Mouse (Mus musculus): ENCODE results near the gene Gatad2a. TPM values are rescaled to one million over a fixed set of nuclear protein-coding genes. Genes with fewer than 3 reads are reported as not detected.
A peak's percentile ranks its signal among the peaks of the same experiment; 100 is the strongest.
"Not testable (repeated sequence)": the region's sequence is repeated elsewhere in the genome, so short reads cannot be mapped to it uniquely, and the experiment has no call there.

Gene Gatad2a
- polyA plus RNA-seq, 1 experiment, result 36.5 TPM

GRCm38 (mm10) chr8:69996589-69997285 lies 553 bp upstream of the Gatad2a start:
- Histone ChIP-seq H3K4me1 (ENCODE audit: control insufficient read depth, insufficient read depth, low read length) (peaks cover 23% of the 10 kb centered on the region), H3K27ac (ENCODE audit: insufficient read depth, low read depth, low read length) (peak overlapping the region; percentile 90)
- no peak for TF ChIP-seq CTCF (IDR thresholded peaks at IDR 0.05; ENCODE audit: low read depth, low read length)
- no peak for TF ChIP-seq POLR2A (IDR thresholded peaks at IDR 0.05; ENCODE audit: borderline replicate concordance, low read depth, low read length)

GRCm38 (mm10) chr8:69995422-69995775 lies 785 bp downstream of the Gatad2a start:
- TF ChIP-seq POLR2A (IDR thresholded peaks at IDR 0.05; ENCODE audit: borderline replicate concordance, low read depth, low read length) (no peak), CTCF (IDR thresholded peaks at IDR 0.05; ENCODE audit: low read depth, low read length) (no peak)
- Histone ChIP-seq H3K4me3 (ENCODE audit: insufficient read depth, low read length) (peak overlapping the region; percentile 93), H3K27ac (ENCODE audit: insufficient read depth, low read depth, low read length) (peak overlapping the region; percentile 86), H3K4me1 (ENCODE audit: control insufficient read depth, insufficient read depth, low read length) (peaks cover 22% of the 10 kb centered on the region)

More at GRCm38 (mm10) chr8:69996589-69997285, 553 bp upstream of the Gatad2a start:
- peak overlapping the region; percentile 74 for H3K4me3 ChIP-seq (ENCODE audit: insufficient read depth, low read length)

GRCm38 (mm10) chr8:69988936-69989335 lies 7.2 kb downstream of the Gatad2a start:
- H3K27ac ChIP-seq (ENCODE audit: insufficient read depth, low read depth, low read length); H3K4me3 ChIP-seq (ENCODE audit: insufficient read depth, low read length): not testable (repeated sequence)
- peaks cover 28% of the 10 kb centered on the region for H3K4me1 ChIP-seq (ENCODE audit: control insufficient read depth, insufficient read depth, low read length)

GRCm38 (mm10) chr8:69987744-69988143 lies 8.4 kb downstream of the Gatad2a start:
- Histone ChIP-seq H3K4me1 (ENCODE audit: control insufficient read depth, insufficient read depth, low read length) (peaks cover 23% of the 10 kb centered on the region), H3K27ac (ENCODE audit: insufficient read depth, low read depth, low read length) (no peak overlapping the region), H3K4me3 (ENCODE audit: insufficient read depth, low read length) (no peak overlapping the region)
- TF ChIP-seq CTCF (IDR thresholded peaks at IDR 0.05; ENCODE audit: low read depth, low read length) (no peak), POLR2A (IDR thresholded peaks at IDR 0.05; ENCODE audit: borderline replicate concordance, low read depth, low read length) (no peak)

- peaks cover 28% of the 10 kb centered on the region for H3K4me1 ChIP-seq (ENCODE audit: control insufficient read depth, insufficient read depth, low read length)
- no peak overlapping the region for H3K4me3 ChIP-seq (ENCODE audit: insufficient read depth, low read length)
- TF ChIP-seq CTCF (IDR thresholded peaks at IDR 0.05; ENCODE audit: low read depth, low read length), result no peak
- no peak for TF ChIP-seq POLR2A (IDR thresholded peaks at IDR 0.05; ENCODE audit: borderline replicate concordance, low read depth, low read length)
- H3K27ac ChIP-seq (ENCODE audit: insufficient read depth, low read depth, low read length), result no peak overlapping the region
Measured at GRCm38 (mm10) chr8:69984876-69985553, 11.2 kb downstream of the Gatad2a start.

- H3K4me1 ChIP-seq (ENCODE audit: control insufficient read depth, insufficient read depth, low read length), result peaks cover 24% of the 10 kb centered on the region
- no peak overlapping the region for H3K4me3 ChIP-seq (ENCODE audit: insufficient read depth, low read length)
- TF ChIP-seq POLR2A (IDR thresholded peaks at IDR 0.05; ENCODE audit: borderline replicate concordance, low read depth, low read length), result no peak
- TF ChIP-seq CTCF (IDR thresholded peaks at IDR 0.05; ENCODE audit: low read depth, low read length), result no peak
- no peak overlapping the region for H3K27ac ChIP-seq (ENCODE audit: insufficient read depth, low read depth, low read length)
Measured at GRCm38 (mm10) chr8:69978456-69978855, 17.7 kb downstream of the Gatad2a start.

- TF ChIP-seq CTCF (IDR thresholded peaks at IDR 0.05; ENCODE audit: low read depth, low read length) (no peak), POLR2A (IDR thresholded peaks at IDR 0.05; ENCODE audit: borderline replicate concordance, low read depth, low read length) (no peak)
- Histone ChIP-seq H3K4me3 (ENCODE audit: insufficient read depth, low read length) (peak overlapping the region; percentile 70), H3K27ac (ENCODE audit: insufficient read depth, low read depth, low read length) (peak overlapping the region; percentile 50), H3K4me1 (ENCODE audit: control insufficient read depth, insufficient read depth, low read length) (peaks cover 40% of the 10 kb centered on the region)
Measured at GRCm38 (mm10) chr8:69974806-69975205, 21.4 kb downstream of the Gatad2a start.

- TF ChIP-seq CTCF (IDR thresholded peaks at IDR 0.05; ENCODE audit: low read depth, low read length) (no peak), POLR2A (IDR thresholded peaks at IDR 0.05; ENCODE audit: borderline replicate concordance, low read depth, low read length) (no peak)
- Histone ChIP-seq H3K4me3 (ENCODE audit: insufficient read depth, low read length) (peak overlapping the region; percentile 89), H3K4me1 (ENCODE audit: control insufficient read depth, insufficient read depth, low read length) (peaks cover 46% of the 10 kb centered on the region), H3K27ac (ENCODE audit: insufficient read depth, low read depth, low read length) (peak overlapping the region; percentile 50)
Measured at GRCm38 (mm10) chr8:69974194-69974614, 22.0 kb downstream of the Gatad2a start.

- H3K27ac ChIP-seq (ENCODE audit: insufficient read depth, low read depth, low read length), result peak overlapping the region; percentile 46
- H3K4me3 ChIP-seq (ENCODE audit: insufficient read depth, low read length), result peak overlapping the region; percentile 89
- TF ChIP-seq POLR2A (IDR thresholded peaks at IDR 0.05; ENCODE audit: borderline replicate concordance, low read depth, low read length) (no peak), CTCF (IDR thresholded peaks at IDR 0.05; ENCODE audit: low read depth, low read length) (no peak)
- peaks cover 46% of the 10 kb centered on the region for H3K4me1 ChIP-seq (ENCODE audit: control insufficient read depth, insufficient read depth, low read length)
Measured at GRCm38 (mm10) chr8:69973442-69974161, 22.6 kb downstream of the Gatad2a start.

- Histone ChIP-seq H3K27ac (ENCODE audit: insufficient read depth, low read depth, low read length) (no peak overlapping the region), H3K4me1 (ENCODE audit: control insufficient read depth, insufficient read depth, low read length) (peaks cover 42% of the 10 kb centered on the region), H3K4me3 (ENCODE audit: insufficient read depth, low read length) (peak overlapping the region; percentile 89)
- TF ChIP-seq POLR2A (IDR thresholded peaks at IDR 0.05; ENCODE audit: borderline replicate concordance, low read depth, low read length), result no peak
- TF ChIP-seq CTCF (IDR thresholded peaks at IDR 0.05; ENCODE audit: low read depth, low read length), result no peak
Measured at GRCm38 (mm10) chr8:69973063-69973441, 23.1 kb downstream of the Gatad2a start.
